Mouse (Mus musculus) left cerebral cortex, adult 11 months (tissue): ENCODE results near the gene Ccdc105.

Experiments
- DNase-seq: peaks from one replicate; pipeline ENCODE4 v3.0.0; 2022; ENCODE audit warnings: low spot score

The Ccdc105 gene

DNA sequence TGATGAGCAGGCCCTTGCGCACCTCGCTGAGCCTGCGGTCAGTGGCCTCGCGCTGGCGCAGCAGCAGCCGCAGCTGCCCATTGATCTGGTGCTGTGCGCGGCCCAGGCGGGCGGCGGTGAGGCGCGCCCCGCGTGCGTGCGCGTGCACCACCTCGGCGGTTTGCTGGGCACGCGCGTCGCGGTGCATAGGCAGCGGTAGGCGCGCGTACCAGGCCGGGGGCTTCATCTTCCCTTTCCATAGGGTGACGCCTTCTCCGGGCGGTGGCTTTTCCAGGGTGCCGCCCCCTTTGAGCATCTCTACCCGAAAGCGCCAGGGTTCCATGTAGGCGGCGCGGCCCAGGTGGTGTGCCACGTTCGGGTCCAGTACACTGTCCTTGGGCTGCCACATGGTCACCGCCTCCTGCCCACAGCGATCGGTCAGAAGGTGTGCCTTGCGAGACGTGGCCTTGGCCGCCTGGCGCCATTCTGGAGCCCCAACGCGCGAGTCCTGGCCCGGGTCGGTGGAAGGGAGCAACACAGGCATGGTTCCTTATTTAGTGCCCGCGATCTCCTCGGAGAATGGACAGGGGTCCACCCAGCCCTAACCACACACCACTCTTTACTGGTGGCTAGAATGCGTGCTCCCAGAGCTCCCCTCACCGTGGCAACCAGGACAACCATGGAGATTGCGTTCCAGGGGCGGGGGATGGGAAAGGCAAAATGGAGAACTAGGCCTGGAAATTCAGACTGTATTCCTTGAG, at the start of gene Ccdc105:
TSS of gene Ccdc105 (minus strand) at position 614 of the 740 bp plus-strand sequence.
- DNase-seq, result peak; percentile 75

DNA sequence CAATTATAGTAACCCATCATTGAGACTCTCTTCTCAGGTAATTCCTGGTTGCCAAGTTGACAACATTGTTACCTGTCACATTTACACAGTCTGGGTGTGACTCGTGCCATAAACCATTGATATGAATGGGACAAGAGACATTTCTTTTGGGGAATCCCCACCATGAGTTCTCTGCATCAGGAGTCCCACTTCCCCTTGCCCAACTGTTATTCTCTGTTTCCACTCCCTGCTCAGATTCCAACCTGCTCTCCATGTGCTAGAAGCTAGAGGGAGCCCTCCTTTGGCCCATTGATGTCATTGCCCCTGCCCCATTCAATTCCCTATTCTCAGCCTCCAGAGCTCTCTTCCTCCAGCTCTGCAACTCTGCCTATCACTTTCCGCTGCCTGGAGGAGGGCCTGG, 48.6 kb upstream of the Ccdc105 start:
- no peak for DNase-seq

DNA sequence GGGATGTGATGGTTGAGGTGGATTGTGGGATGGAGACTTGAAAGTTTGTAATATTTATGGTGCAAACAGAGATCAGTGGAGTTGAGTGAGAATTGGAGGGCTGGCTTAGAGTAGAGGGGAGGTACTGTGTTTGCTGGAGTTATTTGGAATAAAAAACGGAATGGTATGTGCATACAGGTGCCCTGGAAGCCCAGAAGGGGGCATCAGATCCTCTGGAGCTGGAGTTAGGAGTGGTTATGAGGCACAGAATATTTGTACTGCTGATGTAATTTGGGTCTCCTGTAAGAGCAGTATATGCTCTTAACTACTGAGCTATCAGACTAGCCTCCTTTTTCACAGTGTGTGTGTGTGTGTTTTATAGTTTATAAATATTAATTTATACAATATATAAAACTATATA, 37.7 kb upstream of the Ccdc105 start:
- DNase-seq, result no peak

GRCm38 (mm10) chr10:78787566-78788087, 34.8 kb upstream of the Ccdc105 start:
- peak; percentile 91 for DNase-seq

DNA sequence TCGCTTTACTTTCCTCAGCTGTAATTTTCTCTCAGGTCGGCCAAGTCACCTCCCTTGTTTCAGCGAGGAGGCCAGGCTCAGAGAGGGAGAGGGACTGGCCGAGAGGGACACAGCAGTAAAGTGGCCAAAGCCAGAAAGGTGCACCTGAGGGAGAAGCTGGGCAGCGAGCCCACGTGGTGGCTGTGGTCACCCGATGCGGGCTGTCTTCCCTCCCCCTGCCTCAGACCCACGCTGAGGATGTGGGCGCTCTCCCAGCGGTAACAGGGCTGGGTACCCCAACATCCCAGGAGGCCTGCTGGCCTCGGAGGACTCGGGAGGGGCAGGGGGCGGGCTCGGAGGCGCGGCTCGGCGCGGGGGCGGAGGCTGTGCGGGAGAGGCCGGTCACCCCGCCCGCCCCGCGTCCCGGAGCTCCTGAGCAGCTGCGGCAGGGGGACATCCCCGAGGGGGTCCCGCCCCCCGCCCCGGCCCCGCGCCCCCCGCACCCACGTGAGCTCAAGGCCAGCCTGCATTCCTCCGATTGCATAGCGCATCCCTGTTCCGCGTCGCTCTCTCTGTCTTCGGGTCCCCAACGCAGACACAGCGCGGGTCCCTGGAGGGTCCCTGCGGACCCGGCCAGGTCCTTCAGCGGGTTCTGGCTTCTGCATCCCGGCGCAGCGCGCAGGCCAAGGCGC, 27.3 kb upstream of the Ccdc105 start, which contains the start of gene Slc1a6:
TSS of gene Slc1a6 (plus strand) at position 516 of the 671 bp plus-strand sequence.
- DNase-seq, result no peak

GRCm38 (mm10) chr10:78779527-78779926, 26.7 kb upstream of the Ccdc105 start:
- DNase-seq, result no peak

GRCm38 (mm10) chr10:78775830-78776229, 23.0 kb upstream of the Ccdc105 start:
- no peak for DNase-seq

DNA sequence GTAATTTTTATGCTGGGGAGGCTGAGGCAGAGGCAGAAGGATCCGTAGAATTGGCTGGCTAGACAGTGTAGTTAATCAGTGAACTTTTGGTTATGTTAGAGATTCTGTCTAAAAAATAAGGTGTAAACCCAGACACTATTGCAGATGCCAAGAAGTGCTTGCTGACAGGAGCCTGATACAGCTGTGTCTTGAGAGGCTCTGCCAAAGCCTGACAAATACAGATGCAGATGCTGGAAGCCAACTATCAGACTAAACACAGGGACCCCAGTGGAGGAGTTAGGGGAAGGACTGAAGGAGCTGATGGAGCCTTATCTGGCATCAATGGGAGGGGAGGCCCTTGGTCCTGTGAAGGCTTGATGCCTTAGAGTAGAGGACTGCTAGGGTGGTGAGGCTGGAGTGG, 12.7 kb upstream of the Ccdc105 start:
- no peak for DNase-seq

- peak; percentile 78 for DNase-seq
These were observed 3.2 kb upstream of the Ccdc105 start for GRCm38 (mm10) chr10:78756021-78756420.

DNA sequence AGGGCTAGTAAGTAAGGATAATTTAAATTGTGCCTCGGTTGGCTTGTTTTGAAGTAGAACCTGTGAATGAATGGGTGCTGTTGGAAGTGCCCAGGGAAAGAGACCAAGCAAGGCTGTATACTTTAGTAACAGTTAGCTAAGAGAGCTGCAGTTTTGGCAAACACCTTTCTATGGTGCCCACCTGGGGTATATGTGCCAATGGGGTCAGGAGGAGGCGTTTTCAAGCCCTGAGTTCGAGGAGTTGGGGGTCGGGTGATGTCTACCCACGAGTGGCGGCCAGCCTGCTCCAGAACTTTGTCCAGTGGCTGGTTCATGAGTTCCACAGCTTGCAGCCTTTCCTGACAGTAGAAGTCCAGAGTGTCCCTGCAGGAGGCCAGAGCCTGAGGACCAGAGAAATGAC, 3.9 kb downstream of the Ccdc105 start:
- no peak for DNase-seq

- no peak for DNase-seq
These were observed 4.7 kb downstream of the Ccdc105 start for GRCm38 (mm10) chr10:78748161-78748560.

GRCm38 (mm10) chr10:78747035-78747721, 5.7 kb downstream of the Ccdc105 start:
- no peak for DNase-seq

- DNase-seq, result no peak
These were observed 7.2 kb downstream of the Ccdc105 start for GRCm38 (mm10) chr10:78745453-78746232.

- no peak for DNase-seq
These were observed 9.1 kb downstream of the Ccdc105 start for GRCm38 (mm10) chr10:78743721-78744120.

DNA sequence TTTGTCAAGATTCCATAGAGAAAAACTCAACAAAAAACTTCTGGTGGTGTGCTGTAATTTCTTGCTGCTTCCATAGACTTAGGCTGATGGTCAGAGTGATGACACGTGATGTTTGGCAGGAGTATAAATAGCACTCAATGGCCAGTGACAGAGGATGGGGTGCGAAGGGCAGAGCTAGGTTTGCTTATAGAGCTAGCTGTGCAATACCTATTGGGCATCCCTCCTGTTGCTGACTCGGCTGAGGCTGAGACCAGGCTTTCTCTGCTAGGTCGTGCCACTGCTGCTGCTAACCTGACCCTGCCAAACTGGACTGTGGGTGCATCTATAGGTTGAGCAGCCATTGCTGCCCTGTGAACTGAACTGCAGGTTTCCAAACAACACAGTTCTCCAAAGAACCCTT, 13.0 kb downstream of the Ccdc105 start:
- no peak for DNase-seq

GRCm38 (mm10) chr10:78727876-78728275, 25.0 kb downstream of the Ccdc105 start:
- DNase-seq, result no peak

DNA sequence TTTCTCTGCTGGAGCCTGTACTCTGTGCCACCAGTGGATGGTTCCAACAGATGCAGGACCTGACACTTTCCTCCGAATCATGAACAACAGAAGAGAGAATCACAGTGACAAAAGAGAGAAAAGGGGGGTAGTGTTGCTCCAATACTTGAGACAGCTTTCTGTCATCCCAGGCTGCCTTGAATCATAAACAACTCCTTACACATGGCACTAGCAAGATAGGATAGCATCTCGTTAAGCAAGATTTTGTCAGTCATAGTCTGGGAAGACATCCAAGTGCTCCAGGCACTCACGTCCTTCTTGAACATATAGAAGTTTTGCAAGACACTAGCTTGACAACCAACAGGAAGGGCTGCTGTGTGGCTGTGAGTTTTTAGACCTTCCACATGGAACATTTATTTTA, 25.8 kb downstream of the Ccdc105 start:
- no peak for DNase-seq

GRCm38 (mm10) chr10:78723416-78723815, 29.4 kb downstream of the Ccdc105 start:
- no peak for DNase-seq

DNA sequence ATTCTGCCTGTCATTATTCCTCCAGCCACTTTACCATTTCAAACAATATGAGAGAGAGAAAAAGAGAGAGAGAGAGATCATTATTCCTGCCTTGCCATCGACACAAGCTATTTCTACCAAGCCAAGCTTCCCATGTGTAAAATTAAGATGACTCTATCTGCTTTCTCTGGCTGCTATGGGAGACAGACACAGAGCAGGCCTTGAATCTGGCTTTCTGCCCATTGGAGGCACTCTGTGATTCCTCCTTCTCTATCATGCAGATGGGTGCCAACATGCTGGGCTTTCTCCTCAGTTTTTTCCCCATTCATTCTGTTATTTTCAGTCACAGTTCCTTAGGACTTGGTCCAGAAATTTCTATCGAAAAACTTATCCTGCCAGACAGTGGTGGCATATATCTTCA, 30.2 kb downstream of the Ccdc105 start:
- DNase-seq, result no peak

DNA sequence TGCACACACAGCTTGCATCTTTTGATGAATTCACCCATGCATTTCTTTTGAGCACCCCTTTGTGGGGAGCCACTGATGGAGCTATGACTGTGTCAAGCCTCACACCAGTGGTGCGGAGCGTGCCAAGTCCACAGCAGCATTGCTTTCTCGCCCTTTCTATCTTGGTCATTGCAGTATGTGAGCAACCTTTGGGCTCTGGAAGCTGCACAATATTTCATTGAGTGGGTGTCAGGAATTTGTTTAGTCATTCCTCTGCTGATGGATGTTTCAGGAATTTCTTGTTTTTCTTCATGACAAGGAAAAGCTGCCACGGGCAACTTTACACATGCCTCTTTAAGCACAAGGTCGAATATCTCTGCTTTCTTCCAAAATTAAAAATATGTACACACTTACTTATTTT, 30.8 kb downstream of the Ccdc105 start:
- DNase-seq, result no peak

- DNase-seq, result no peak
These were observed 34.8 kb downstream of the Ccdc105 start, which contains the start of gene Casp14 for GRCm38 (mm10) chr10:78718056-78718455. Gene Casp14, minus strand, starts transcription at chr10:78718294.

- no peak for DNase-seq
These were observed 36.6 kb downstream of the Ccdc105 start for GRCm38 (mm10) chr10:78716231-78716630.
